Mouse (Mus musculus) urinary bladder, postnatal 14 days (tissue): ENCODE data around the gene Vps52.

ENCODE experiments used
- DNase-seq: peaks from one replicate; pipeline ENCODE4 v3.0.0; 2021; ENCODE audit warnings: low spot score

Gene Vps52

DNA sequence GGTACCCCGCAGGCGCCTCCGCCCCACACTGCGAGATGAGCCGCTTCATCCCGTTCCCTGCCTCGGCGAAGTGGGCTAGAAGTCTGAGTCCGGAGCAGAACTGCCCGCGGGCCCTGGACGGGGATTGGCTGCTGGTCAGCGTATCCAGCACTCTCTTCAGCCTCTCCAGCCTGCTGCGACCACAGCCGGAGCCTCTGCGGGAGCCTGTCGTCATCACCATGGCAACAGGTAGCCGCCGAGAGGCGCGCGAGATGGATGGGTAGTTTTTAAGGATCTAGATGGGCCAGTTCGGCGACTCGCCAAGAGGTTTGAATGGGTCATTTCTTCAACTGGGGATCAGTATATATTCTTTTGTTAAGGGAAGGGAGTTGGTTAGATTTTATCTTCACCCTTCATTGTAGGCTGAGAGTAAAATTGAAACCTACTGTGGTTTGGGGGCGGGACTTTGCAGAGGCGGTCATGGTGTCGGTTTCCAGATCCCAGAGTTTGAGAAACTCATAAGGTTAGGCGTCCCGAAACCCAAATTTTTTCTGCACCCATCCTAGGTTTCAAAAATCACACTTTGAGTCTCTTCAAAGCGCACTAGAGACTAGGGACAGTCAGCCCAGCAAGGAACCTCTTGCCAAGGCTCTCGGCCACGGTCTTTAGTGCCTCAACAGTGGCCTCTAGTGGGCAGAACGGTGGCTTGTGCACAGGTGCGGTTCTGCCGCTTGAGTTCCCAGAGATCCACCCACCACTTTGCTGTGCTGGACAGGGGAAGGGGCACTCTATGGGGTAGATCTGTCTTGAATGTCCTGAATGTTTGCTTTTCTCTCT is 35.1 kb upstream of the Vps52 start:
- peak; percentile 90 for DNase-seq

DNA sequence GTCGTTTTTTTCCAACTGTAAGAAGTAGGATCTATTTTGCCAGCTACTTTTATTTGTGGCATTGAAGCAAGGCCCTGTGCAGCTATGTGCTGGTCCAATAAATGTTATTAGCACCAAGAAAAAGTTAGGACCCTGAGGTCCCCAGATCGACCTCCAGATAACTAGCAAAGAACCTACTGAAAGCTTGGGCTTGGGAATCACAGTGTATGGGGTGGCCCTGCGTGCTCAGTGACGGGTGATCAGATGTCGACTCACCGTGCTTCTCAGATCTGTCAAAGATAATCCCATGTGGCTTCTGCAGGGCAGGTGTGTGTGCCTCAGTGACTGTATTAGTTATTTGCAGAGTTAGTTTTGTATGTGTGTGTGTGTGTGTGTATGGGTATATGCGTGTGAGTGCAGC is 34.3 kb upstream of the Vps52 start:
- DNase-seq: no peak

DNA sequence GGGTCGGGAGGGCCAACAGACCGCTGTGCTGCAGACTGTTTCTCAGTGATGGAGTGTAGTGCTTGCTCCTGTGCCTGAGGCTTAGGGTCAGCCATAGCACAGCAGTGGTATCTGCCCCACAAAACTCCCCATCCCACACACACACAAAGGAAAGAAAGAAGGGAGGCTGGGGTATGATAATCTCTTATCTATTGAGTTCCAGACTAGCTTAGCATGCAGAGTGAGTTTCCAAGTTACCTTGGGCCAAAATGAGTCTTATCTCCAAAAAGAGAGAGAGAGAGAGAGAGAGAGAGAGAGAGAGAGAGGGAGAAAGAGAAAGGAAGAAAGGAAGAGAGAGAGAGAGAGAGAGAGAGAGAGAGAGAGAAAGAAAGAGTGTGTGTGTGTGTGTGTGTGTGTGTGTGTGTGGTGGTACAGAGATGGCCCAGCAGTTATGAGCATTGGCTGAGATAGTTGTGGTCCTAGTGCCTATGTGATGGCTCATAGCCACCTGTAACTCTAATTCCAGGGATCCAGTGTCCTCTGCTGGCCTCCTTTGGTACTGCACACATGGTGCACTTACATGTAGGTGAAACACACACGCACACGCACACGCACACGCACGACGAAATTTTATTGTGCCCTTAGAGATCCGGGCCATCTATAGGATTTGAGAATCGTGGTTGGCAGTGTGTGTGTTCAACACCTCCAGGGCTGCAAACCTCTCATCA is 30.9 kb upstream of the Vps52 start:
- no peak for DNase-seq

DNA sequence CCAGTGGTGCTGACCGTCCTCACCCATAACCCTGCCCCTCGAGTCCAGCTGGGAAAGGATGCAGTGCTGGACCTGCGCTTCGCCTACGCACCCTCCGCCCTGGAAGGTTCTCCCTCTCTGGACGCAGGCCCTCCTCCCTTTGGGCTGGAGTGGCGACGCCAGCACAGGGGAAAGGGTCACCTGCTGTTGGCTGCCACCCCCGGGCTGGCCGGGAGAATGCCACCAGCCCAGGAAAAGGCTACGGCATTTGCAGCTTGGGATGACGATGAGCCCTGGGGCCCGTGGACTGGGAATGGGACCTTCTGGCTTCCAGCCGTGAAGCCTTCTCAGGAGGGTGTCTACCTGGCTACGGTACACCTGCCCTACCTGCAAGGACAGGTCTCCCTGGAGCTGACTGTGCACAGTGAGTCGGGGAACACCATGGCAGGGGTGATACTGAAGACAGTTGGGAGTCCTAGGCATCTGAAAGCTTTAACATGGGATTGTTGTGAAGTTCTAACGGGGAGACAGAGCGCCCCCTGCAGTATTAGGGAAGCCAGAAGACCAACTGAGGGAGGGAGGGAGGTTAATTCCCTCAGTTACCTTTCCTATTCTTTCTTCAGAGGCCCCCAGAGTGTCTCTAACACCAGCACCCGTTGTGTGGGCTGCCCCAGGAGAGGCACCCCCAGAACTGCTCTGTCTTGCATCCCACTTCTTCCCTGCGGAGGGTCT is 30.1 kb upstream of the Vps52 start:
- DNase-seq: no peak

DNA sequence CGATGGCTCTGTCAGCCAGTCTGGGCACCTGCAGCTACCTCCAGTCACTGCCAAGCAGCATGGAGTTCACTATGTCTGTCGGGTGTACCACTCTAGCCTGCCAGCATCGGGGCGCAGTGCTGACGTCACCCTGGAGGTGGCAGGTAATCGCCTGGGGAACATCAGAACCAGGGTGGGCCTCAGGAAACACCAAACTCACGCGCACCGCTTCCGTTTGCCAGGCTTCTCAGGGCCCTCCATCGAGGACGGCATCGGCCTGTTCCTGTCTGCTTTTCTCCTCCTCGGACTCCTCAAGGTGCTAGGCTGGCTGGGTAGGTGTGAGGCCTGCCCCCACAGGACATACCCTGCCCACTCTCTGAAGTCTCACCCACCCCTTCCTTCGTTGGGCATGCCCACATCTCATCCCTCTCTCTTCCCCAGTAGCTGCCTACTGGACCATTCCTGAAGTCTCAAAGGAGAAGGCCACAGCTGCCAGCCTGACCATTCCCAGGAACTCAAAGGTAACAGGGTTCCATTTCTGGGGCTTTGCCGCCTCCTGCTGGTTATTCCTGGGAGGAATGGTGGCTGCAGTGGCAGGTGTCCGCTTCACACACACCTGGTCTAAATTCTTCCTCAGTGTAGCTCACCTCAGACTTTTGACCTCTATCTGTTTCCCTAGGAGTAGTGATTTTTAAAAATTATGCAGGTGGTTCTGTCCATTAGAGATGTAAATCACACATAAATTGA is 29.2 kb upstream of the Vps52 start:
- DNase-seq: no peak

DNA sequence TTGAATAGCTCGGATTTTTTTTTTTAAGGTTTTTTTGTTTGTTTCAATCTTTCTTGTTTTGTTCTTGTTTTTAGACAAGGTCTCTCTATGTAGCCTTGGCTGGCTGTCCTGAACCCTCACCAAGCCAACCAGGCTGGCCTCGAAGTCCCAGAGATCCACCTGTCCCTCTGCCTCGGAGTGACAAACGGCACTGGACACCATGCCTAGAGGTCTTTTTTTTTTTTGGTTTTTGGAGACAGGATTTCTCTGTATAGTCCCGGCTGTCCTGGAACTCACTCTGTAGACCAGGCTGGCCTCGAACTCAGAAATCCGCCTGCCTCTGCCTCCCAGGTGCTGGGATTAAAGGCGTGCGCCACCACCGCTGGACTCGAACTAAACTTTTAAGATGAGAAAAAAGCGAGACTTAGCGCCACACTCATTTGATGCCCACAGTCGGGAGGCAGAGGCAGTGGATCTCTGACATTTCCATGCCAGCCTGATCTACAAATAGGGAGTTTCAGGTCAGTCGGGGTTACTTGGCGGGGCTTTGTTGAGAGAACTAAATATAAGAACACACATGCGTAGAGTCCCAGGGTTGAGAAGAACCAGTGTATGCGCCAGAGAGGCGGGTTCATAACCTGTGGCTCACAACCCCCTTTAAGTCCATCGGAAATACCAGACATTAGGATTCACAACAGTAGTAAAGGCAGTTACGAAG is 27.2 kb upstream of the Vps52 start:
- DNase-seq: no peak

DNA sequence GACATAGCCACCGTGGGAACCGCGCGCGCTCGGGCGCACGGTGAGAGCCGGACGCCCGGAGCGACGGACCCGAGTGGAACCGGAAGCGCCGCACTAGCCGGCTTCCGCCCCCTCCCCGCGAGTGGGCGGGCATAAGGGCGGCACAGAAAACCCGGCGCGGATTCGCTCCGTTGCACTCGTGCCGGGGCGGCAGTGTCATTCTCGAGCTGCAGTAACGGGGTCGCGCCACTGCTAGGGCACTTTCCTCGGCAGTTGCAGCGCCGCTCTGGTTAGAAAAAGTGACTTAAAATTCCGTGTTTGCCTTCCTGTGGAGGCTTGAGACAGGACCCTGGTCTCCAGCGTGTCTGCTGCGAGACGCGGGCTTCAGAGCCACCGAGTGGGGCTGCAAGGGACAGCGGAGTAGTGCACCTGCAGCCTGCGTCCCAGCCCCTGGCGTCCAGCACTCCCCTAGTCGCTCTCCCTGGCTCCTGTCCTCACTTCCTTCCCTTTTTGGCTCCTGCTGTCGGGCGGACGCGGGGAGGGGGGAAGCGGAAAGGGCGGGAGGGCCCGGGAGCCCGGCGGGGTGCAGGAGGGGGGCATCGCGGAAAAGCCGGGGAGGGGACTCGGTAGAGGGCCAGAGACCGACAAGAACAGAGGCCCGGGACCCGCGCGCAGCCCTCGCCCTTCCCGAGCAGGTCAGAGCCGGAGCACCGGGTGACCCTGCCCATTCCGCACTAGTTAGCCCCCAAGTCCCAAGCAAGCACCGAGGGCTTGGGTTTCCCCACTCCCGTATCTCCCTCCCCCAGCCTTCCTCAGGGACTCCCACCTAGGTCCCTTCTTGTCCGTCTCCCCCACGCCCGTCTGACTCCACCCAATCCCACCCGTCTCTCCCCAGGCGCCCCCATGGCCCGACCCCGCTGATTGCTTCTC is 26.0 kb upstream of the Vps52 start, which contains the start of gene Rgl2:
Gene Rgl2 (plus strand): TSS at position 173 of the 909 bp plus-strand sequence.
- DNase-seq: peak; percentile 92

DNA sequence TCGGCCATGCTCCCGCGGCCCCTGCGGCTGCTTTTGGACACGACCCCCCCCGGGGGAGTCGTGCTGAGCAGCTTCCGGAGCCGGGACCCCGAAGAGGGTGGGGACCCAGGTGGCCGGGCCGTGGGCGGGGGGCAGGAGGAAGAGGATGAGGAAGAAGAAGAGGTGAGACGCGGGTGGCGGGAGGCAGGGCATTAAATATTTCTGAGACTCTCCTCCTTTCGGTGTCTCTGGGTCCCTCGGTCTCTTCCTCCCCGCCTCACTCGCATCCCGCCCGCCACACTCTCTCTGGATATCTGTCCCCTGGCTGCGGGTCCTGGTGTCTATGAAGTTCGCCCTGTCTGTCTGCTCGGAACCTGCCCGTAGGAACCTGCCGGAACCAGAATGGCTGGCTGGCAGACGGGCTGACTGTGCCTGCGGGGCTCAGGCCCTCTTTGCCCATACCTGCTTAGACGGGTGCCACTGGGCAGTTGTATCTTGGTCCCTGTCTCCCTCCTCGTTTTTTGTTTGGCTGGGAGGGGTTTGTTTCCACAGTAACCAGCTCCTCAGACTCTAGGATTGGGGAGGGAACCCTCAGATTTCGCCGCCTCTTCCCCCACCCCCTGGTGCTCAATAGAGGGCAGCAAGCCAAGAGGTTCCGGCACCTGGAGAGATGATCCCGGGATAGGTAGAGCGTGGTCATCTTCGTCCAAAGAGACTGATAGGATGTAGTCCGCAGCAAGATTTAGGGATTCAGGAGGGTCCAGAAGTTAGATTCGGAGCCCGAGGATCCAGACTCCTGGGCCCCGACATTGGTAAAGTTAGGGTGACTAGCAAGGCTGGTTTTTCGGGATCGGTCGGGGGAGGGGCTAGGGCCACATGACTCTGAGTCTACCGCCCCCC is 25.1 kb upstream of the Vps52 start:
- peak; percentile 82 for DNase-seq

DNA sequence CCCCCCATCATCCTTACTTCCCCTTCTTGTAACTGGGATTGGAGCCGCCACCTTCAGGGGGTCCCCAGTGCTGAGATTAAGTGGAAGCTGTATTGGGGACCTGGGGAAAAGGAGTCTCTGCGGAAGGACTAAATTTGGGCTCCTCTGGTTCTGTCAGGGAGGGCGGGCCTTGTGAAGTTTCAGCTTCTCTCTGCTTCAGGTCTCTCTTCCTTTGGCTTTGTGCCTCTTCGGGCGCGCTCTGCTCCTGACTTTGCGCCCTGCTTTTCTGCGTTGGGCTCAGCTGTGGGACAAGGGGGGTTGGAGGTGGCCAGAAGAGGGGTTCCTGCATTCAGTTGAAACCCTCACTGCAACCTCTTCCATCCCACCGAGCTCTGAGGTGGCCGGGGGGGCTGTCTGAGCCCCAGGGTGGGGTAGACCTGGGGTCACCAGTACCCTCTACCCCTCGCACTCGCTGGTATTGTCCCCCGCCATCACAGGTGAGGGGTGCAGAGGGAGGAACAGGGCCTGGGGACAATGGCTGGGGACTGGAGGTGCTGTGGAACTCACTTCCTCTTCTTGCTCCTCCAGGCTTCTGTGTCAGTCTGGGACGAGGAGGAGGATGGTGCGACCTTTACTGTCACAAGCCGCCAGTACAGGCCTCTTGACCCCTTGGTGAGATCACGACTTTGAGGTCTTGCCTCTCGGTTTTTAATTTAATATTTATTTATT is 24.3 kb upstream of the Vps52 start:
- DNase-seq: no peak

DNA sequence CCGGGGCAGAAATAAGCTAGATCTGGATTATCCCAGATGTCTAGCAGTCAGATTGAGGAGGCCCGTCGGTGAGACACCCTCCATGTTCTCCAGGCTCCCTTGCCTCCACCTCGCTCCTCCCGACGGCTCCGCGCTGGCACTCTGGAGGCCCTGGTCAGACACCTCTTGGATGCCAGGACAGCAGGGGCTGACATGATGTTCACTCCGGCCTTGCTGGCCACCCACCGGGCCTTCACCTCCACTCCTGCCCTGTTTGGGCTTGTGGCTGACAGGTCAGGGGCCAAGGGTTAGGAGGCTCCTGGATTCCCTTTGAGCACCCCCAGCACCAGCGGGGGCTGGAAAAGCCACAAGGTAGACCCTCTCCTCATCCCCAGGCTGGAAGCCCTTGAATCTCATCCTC is 23.7 kb upstream of the Vps52 start:
- no peak for DNase-seq

DNA sequence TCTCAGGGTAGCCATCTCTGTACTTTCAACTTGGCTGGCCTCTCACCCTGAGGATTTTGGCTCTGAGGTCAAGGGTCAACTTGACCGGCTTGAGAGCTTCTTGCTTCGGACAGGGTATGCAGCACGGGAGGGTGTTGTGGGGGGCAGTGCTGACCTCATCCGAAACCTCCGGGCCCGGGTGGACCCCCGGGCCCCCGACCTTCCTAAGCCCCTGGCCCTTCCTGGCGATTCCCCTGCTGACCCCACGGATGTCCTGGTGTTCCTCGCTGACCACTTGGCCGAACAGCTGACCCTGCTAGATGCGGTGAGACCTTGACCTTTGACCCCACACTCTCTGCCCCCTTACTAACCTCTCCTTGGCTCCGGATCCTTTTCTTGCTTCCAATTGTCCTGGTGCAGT is 23.2 kb upstream of the Vps52 start:
- DNase-seq: no peak

DNA sequence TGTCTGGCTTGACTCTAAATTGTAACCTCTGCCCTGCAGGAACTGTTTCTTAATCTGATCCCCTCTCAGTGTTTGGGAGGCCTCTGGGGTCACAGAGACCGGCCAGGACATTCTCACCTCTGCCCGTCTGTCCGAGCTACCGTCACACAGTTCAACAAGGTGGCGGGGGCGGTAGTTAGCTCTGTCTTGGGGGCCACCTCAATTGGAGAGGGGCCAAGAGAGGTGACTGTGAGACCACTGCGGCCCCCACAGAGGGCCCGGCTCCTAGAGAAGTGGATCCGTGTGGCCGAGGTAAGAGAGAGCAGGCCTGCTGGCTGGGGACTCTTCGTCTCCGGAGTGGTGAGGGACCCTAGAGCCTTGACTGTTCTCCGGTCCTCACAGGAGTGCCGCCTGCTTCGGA is 22.6 kb upstream of the Vps52 start:
- no peak for DNase-seq

DNA sequence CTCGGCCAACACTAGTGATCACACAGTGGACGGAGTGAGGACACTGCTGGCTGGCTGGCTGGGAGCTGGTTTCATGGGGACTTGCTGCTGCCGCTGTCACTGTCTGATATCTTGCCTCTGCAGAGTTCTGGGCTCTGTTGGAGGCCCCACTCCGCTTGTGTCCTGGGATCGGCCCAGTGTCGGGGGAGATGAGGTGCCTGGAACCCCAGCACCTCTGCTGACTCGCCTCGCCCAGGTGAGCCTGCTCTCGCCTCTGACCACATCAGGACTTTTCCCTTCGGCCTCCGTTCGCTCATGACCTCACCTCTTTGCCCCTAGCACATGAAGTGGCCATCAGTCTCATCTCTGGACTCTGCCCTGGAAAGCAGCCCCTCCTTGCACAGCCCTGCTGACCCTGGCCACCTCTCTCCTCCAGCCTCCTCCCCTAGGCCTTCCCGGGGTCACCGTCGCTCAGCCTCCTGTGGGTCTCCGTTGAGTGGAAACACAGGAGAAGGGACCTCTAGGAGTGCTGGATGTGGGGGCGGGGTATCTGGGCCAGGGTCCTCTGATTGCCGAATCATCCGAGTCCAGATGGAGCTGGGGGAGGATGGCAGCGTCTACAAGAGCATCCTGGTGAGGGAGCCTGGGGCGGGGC is 20.1 kb upstream of the Vps52 start:
- no peak for DNase-seq

DNA sequence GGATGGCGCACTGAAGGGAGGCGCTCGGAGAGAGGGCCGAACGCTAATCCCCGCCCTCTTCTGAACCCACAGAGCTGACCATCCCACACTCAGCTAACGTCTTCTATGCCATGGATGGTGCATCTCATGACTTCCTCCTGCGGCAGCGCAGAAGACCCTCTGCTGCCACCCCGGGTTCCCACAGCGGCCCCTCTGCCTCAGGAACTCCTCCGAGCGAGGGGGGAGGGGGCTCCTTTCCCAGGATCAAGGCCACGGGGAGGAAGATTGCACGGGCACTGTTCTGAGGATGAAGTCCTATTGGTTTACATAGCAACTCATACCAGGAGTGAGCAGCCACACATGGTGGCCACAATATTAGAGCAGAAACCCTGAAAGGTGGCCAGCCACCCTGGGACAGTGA is 18.6 kb upstream of the Vps52 start:
- DNase-seq: no peak

DNA sequence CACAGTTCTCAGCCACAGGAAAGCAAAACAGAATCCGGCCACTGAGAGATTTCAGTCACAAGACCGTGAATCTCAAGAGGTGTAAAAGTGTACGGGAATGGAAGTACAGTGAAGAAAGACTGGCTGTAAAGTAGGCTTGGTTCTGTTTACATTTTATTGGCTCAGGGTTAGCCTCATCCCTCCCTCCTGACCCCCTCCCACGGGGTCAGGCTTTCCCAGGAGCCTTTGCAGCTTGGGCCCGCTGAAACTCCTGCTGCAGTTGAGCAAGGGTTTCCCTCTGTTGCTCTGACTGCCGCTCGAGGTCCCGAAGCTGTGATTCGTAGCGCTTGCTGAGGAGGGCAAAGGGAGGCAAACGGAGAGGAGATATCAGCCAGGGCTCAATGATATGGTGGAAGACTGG is 16.8 kb upstream of the Vps52 start:
- no peak for DNase-seq

DNA sequence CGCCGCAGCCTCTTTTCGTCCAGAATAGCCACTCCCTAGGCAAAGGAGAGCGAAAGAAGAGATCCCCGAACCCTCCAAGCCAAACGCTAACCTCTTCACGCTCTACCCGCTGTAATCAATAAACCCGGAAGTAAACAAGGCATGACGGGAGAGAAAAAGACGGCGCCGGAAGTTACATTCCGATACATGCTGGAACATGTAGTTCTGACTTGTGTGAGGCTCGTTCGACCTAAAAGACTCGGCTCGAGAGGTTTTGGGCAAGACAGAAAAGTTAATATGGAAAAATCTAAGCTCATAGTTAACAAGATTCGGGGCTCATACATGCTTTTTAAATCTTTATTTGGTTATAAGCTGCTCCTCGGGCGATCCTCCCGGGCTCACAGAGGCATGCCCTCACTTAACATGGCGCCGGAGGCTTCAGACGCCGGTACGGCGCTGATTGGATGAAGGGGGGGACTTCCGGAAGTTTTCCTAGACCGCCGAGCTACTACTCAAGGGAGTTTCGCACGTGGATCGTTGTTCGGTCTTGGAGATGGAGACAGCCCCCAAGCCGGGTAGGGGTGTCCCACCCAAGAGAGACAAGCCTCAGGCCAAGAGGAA is 15.3 kb upstream of the Vps52 start, which contains the start of the genes Pfdn6 and Wdr46:
Gene Pfdn6 (minus strand): TSS at position 138 of the 600 bp plus-strand sequence.
Gene Wdr46 (plus strand): TSS at position 455 of the 600 bp plus-strand sequence.
- DNase-seq: peak; percentile 87

DNA sequence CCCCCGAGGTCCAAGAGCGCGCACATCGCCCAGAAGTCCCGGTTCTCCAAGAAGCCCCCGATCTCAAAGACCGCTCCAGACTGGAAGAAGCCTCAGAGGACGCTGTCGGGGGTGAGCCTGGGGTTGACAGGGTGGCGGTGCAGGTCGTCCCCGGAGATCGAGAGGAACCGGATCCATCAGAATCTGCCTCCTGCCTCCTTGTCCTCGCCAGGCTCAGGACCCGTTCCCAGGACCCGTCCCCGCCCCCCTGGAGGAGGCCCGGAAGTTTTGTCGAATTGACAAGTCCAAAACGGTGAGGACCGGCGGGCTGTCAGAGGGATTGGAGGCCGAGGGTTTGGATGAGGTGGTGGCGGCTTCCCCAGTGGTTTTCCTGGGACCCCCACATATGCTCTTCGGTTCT is 14.6 kb upstream of the Vps52 start:
- DNase-seq: no peak

DNA sequence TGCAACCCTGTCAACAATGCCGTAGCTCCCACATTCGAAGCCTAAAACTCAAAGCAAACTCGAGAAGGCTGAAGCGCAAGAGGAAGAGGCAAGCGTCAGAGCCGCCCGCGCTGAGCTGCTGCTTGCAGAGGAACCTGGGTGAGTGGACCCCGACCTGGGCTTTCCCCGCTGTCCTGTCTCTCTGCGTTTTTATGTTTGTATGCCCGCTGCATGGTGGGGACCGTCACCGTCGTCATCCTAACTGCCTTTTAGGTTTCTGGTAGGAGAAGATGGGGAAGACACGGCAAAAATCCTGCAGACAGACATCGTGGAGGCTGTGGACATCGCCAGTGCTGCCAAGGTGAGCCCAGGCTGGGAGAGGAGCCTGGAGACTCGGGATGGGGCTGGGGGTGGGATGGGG is 14.2 kb upstream of the Vps52 start:
- no peak for DNase-seq
